Mouse (Mus musculus) heart, postnatal 0 days (tissue): ENCODE results near the gene Fstl1. TPM values are rescaled to one million over a fixed set of nuclear protein-coding genes. Genes with fewer than 3 reads are reported as not detected.
A peak's percentile ranks its signal among the peaks of the same experiment; 100 is the strongest.

Source experiments
- ATAC-seq: fragments of 200-750 bp; cut with Nextera tagmentation; 2 replicates; pipeline ENCODE4 v1.8.0; 2017; ENCODE audit warnings: low read depth, moderate number of reproducible peaks, moderate library complexity; ENCODE audit not compliant: insufficient read depth
- DNase-seq: peaks from one replicate; pipeline ENCODE4 v3.0.0-alpha.2; 2016; ENCODE audit warnings: low spot score
- H3K27ac ChIP-seq: fragments of 300-500 bp; sonication (generic); 2 replicates; pipeline ENCODE4 v1.5.1; 2014; ENCODE audit warnings: low read depth, mild to moderate bottlenecking
- H3K27me3 ChIP-seq: fragments of 300-500 bp; sonication (generic); 2 replicates; pipeline ENCODE4 v1.6.1; 2014; ENCODE audit warnings: low read length, mixed read lengths; ENCODE audit not compliant: control insufficient read depth, insufficient read depth
- H3K36me3 ChIP-seq: fragments of 300-500 bp; sonication (generic); replicated peaks from 2 replicates; pipeline ENCODE4 v1.6.1; 2014; ENCODE audit warnings: low read length, mixed read lengths; ENCODE audit not compliant: control insufficient read depth, insufficient read depth
- H3K4me1 ChIP-seq: fragments of 300-500 bp; sonication (generic); 2 replicates; pipeline ENCODE4 v1.6.1; 2014; ENCODE audit warnings: antibody characterized with exemption; ENCODE audit not compliant: control insufficient read depth, insufficient read depth
- H3K4me2 ChIP-seq: fragments of 300-500 bp; sonication (generic); 2 replicates; pipeline ENCODE4 v1.6.1; 2014; ENCODE audit warnings: low read depth, mild to moderate bottlenecking, low read length, moderate library complexity
- H3K4me3 ChIP-seq: fragments of 300-500 bp; sonication (generic); 2 replicates; pipeline ENCODE4 v1.5.1; 2014; ENCODE audit warnings: low read depth, low read length
- H3K9ac ChIP-seq: fragments of 300-500 bp; sonication (generic); replicated peaks from 2 replicates; pipeline ENCODE4 v1.6.1; 2014; ENCODE audit warnings: low read depth, low read length, mixed read lengths
- H3K9me3 ChIP-seq: fragments of 300-500 bp; sonication (generic); replicated peaks from 2 replicates; pipeline ENCODE4 v1.6.1; 2016; ENCODE audit warnings: low read length; ENCODE audit not compliant: control insufficient read depth
- CTCF ChIP-seq: IDR thresholded peaks from 2 replicates; pipeline ENCODE4 v1.5.1; 2016; ENCODE audit warnings: antibody characterized with exemption, control low read depth, low read depth
- EP300 ChIP-seq: IDR thresholded peaks from 2 replicates; pipeline ENCODE4 v1.6.1; 2016; ENCODE audit warnings: antibody characterized with exemption, low read depth
- WGBS: fragments of 180-500 bp; shearing (Covaris S2); extraction: QIAGEN DNeasy Blood & Tissue Kit; methylation state at CpG from one replicate; pipeline ENCODE4 v1.1.7; 2014; 5-methylcytosine and 5-hydroxymethylcytosine counted together
- polyA plus RNA-seq: library from polyadenylated mRNA; unstranded; fragments of >200 nt; fragmentation: Nextera tagmentation; extraction: Ambion mirVana; gene quantifications from 2 replicates; pipeline ENCODE4 v1.2.1, GENCODE M21; 2015
- total RNA-seq: library from RNA; depleted of rRNA; stranded (reverse); fragments of >200 nt; gene quantifications from 2 replicates; pipeline ENCODE4 v1.2.3, GENCODE M21; 2014; ENCODE audit warnings: low replicate concordance

Fstl1 gene
- total and polyA plus RNA-seq, 2 experiments from 2014 or later = 272 to 316 TPM

DNA sequence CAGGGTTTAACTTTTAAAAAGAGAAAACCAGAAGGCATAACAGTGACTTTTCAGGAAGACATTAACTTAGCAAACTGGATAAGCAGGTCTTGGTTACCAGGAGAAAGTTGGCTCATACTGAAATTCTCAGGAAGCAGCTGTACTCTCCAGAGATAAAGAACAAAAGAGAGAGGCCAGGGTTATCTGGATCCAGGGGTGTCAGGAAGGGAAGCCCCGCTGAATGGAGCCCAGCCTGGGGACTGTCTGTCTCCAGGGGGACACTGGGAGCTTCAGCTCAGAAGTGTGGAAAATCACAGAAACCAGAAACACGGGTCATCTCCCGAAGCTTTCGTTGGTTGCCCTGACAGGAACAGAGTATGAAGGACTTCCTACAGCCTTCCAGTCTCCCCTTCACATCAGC, 22.2 kb upstream of the Fstl1 start:
- Histone ChIP-seq H3K4me1 (peaks cover 36% of the 10 kb centered on the region), H3K36me3 (no peaks in the 10 kb centered on the region), H3K9me3 (no peaks in the 10 kb centered on the region), H3K9ac (no peak overlapping the region), H3K4me2 (no peak overlapping the region), H3K4me3 (no peak overlapping the region), H3K27ac (peak overlapping the region; percentile 78), H3K27me3 (no peaks in the 10 kb centered on the region)
- DNase-seq = peak; percentile 66
- TF ChIP-seq EP300 (peak; percentile 82), CTCF (no peak)
- peak; percentile 45 for ATAC-seq
- 15% methylated on average over 4 of the region's 4 CpGs for WGBS

DNA sequence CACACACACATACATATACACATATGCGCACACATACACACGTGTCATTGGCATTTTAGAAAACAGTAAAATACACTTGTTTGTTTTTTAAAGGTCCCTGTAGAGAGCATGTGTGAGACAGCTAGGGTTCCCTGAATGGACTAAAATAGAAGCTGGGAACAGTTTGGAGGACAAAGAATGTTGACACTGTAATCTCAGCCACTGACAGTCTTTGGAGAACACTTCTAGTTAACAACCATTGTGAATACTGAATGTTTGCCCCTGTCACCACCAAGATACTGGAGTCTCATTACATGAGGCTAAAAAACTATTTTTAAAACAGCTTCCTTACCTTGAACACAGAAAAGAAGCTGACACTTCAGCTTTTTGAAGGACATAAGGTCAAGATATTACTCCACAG, 19.4 kb upstream of the Fstl1 start:
- no peaks in the 10 kb centered on the region for H3K27me3 ChIP-seq
- peak; percentile 86 for ATAC-seq
- peak; percentile 93 for DNase-seq
- H3K36me3 ChIP-seq = no peaks in the 10 kb centered on the region
- H3K27ac ChIP-seq = peak overlapping the region; percentile 90
- WGBS = 57% methylated on average over 2 of the region's 2 CpGs
- peaks cover 36% of the 10 kb centered on the region for H3K4me1 ChIP-seq
- no peak overlapping the region for H3K9ac ChIP-seq
- H3K9me3 ChIP-seq = no peaks in the 10 kb centered on the region
- H3K4me2 ChIP-seq = no peak overlapping the region
- H3K4me3 ChIP-seq = no peak overlapping the region
- no peak; the same call in 1 of the 2 replicates for TF ChIP-seq EP300
- no peak for TF ChIP-seq CTCF

- no peaks in the 10 kb centered on the region for H3K27me3 ChIP-seq
- no peaks in the 10 kb centered on the region for H3K4me1 ChIP-seq
- H3K36me3 ChIP-seq = no peaks in the 10 kb centered on the region
- ATAC-seq (no peak), DNase-seq (no peak)
- H3K9ac ChIP-seq = no peak overlapping the region
- H3K4me3 ChIP-seq = no peak overlapping the region
- WGBS = 69% methylated on average over 5 of the region's 5 CpGs
- H3K9me3 ChIP-seq = no peaks in the 10 kb centered on the region
- H3K27ac ChIP-seq = no peak overlapping the region
- no peak overlapping the region for H3K4me2 ChIP-seq
- no peak for TF ChIP-seq EP300
- no peak for TF ChIP-seq CTCF
Measured at GRCm38 (mm10) chr16:37763797-37764196, 12.9 kb upstream of the Fstl1 start.

DNA sequence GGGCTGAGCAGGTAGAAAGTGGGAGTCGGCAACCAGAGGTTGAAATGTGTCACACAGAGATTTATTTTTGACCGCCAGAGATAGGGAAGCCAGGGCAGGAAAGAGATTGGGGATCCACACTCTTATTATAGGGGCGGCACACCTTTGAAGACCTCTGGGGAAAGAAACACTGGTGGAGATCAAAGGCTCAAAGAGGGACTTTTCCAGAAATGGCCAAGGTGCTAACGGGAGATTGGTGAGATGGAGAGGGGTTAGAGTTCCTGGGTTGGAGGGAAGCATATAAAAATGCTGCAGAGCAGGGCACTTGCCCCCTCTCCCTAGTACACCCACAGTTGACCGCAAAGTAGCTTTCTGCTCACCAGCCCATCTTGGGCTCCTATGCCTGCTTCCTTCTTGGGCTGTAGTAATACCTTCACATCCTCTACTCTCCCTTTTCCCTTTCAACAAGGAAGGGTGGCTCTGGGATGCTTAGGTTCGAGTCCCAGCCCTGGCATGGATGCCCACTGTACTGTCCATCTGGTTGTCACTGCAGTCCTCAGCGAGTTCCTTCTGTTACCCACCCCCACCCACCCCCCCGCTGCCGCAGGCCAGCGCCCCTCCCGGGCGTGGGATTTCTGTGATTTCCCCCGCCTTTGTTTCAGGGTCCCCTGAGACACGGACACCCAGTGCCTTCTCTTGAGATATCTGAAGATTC, 360 bp upstream of the Fstl1 start:
- 30% methylated on average over 14 of the region's 14 CpGs for WGBS
- Histone ChIP-seq H3K4me1 (peaks cover 19% of the 10 kb centered on the region), H3K36me3 (0 out of 2 replicates have a peak, but pooled peaks cover 5% of the 10 kb centered on the region), H3K9me3 (no peaks in the 10 kb centered on the region), H3K4me2 (peak overlapping the region; percentile 77), H3K27me3 (no peaks in the 10 kb centered on the region), H3K4me3 (peak overlapping the region; percentile 74), H3K9ac (peak overlapping the region; percentile 88), H3K27ac (peak overlapping the region; percentile 90)
- no peak for TF ChIP-seq EP300
- TF ChIP-seq CTCF = no peak
- no peak for DNase-seq
- 0 out of 2 replicates have a peak, but pooled peaks have one; percentile 3 for ATAC-seq

GRCm38 (mm10) chr16:37777796-37778475, 1.3 kb downstream of the Fstl1 start:
- Histone ChIP-seq H3K27ac (peak overlapping the region; percentile 90), H3K36me3 (peaks cover 5% of the 10 kb centered on the region; the same call in 1 of the 2 replicates), H3K9ac (peak overlapping the region; percentile 88), H3K4me3 (peak overlapping the region; percentile 74), H3K9me3 (no peaks in the 10 kb centered on the region), H3K4me1 (peaks cover 19% of the 10 kb centered on the region), H3K27me3 (no peaks in the 10 kb centered on the region), H3K4me2 (peak overlapping the region; percentile 77)
- ATAC-seq (peak; percentile 15; the same call in 1 of the 2 replicates), DNase-seq (peak; percentile 53)
- TF ChIP-seq CTCF (no peak), EP300 (no peak)
- WGBS = 16% methylated on average over 4 of the region's 4 CpGs

- DNase-seq (no peak), ATAC-seq (no peak)
- peak overlapping the region; percentile 74 for H3K4me3 ChIP-seq
- no peaks in the 10 kb centered on the region for H3K9me3 ChIP-seq
- H3K9ac ChIP-seq = peak overlapping the region; percentile 88
- no peaks in the 10 kb centered on the region for H3K27me3 ChIP-seq
- peaks cover 19% of the 10 kb centered on the region for H3K4me1 ChIP-seq
- WGBS = 36% methylated on average over 5 of the region's 5 CpGs
- peak overlapping the region; percentile 77 for H3K4me2 ChIP-seq
- H3K36me3 ChIP-seq = peaks cover 9% of the 10 kb centered on the region
- peak overlapping the region; percentile 90 for H3K27ac ChIP-seq
- TF ChIP-seq EP300 = no peak
- TF ChIP-seq CTCF = no peak
Measured at GRCm38 (mm10) chr16:37778529-37778928, 1.9 kb downstream of the Fstl1 start.
